Mouse (Mus musculus) forebrain, embryonic 14.5 days (tissue): ENCODE measurements at regions not wholly inside any gene's neighbourhood (a gene's known extent, or its start where the extent isn't known, plus 50 kb on each side); places are given as distances from the start of the nearest gene placed in this dataset.

Experiments used
- ATAC-seq: fragments of 200-750 bp; cut with Nextera tagmentation; 2 replicates; pipeline ENCODE4 v1.8.0; 2017; ENCODE audit warnings: mild to moderate bottlenecking, moderate library complexity
- DNase-seq: peaks from one replicate; pipeline ENCODE4 v3.0.0-alpha.2; 2015; ENCODE audit warnings: low spot score
- H3K27ac ChIP-seq: fragments of 300-500 bp; sonication (generic); 2 replicates; pipeline ENCODE4 v1.5.1; 2014; ENCODE audit warnings: low read depth, mild to moderate bottlenecking, control low read depth, low read length, moderate library complexity
- H3K27me3 ChIP-seq: fragments of 300-500 bp; sonication (generic); replicated peaks from 2 replicates; pipeline ENCODE4 v1.6.1; 2014; ENCODE audit warnings: low read length, control low read depth, mixed read lengths; ENCODE audit not compliant: control insufficient read depth, insufficient read depth
- H3K36me3 ChIP-seq: fragments of 300-500 bp; sonication (generic); 2 replicates; pipeline ENCODE4 v1.6.1; 2014; ENCODE audit warnings: low read length, control low read depth; ENCODE audit not compliant: control insufficient read depth, insufficient read depth
- H3K4me1 ChIP-seq: fragments of 300-500 bp; sonication (generic); 2 replicates; pipeline ENCODE4 v1.6.1; 2014; ENCODE audit warnings: antibody characterized with exemption, low read length, control low read depth; ENCODE audit not compliant: control insufficient read depth, insufficient read depth
- H3K4me2 ChIP-seq: fragments of 300-500 bp; sonication (generic); 2 replicates; pipeline ENCODE4 v1.6.1; 2014; ENCODE audit warnings: mild to moderate bottlenecking, control low read depth, low read length
- H3K4me3 ChIP-seq: fragments of 300-500 bp; sonication (generic); 2 replicates; pipeline ENCODE4 v1.5.1; 2014; ENCODE audit warnings: low read depth, low read length, control low read depth
- H3K9ac ChIP-seq: fragments of 300-500 bp; sonication (generic); 2 replicates; pipeline ENCODE4 v1.6.1; 2014; ENCODE audit warnings: mild to moderate bottlenecking, low read length, control low read depth, moderate library complexity
- H3K9me3 ChIP-seq: fragments of 300-500 bp; sonication (generic); replicated peaks from 2 replicates; pipeline ENCODE4 v1.6.1; 2016; ENCODE audit warnings: low read length, control low read depth, mixed read lengths; ENCODE audit not compliant: control insufficient read depth
- WGBS: fragments of 180-500 bp; shearing (Covaris S2); extraction: QIAGEN DNeasy Blood & Tissue Kit; methylation state at CpG from one replicate; pipeline ENCODE4 v1.1.7; 2014; 5-methylcytosine and 5-hydroxymethylcytosine counted together

DNA sequence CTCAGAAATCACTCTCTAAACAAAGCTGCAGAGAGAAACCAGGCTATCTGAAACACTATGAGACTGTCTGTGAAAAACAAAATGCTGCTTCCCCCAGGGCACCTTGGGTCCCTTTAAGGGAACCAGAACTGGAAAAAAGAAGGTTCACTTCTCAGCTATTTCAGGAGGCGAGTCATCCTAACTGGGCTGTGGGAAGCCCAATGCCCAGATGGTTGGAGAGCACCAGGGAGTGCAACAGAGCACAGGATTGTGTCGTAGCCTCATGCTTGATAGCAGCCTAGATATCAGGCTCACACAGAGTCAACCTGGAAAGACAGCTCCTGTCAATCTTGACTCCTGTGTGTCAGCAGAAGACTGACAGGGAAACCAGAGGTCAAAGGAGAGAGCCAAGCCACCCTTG is 226.1 kb downstream of the Rnf144a start:
- WGBS: 80% methylated on average over 2 of the region's 2 CpGs

DNA sequence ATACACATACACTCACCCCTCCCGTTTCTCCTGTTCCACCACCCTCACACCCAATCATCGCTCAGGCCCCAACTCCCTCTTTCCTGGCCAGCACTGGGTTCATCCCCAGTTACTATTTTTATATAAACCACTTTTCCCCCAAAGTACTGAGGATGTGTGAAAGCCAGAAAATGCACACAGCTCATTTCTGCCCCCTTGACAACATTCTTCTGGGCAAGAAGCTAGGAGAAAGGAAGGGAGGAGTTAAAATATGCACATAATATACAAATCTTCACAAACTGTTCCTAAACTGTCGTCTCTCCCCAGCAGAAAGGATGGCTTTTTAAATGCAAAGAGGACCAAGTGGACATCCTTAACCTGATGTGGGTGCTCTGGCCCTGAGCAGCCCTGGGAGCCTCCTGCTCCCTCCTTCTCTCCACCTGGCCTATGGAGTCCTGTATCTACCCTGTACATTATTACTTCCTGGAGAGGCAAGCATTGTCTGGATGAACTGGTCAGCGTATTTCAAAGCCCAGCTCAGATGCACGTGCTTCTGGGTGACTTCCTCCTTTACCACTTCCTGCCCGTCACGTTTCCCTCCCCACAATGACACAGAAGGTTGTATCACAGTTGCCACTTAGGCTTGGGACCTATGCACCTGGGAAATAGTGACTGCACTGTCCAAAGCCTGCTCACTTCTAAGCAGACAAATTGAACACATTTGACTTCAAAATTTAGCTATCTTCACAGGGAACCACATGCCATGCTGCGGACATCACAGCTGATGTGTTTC is 227.8 kb downstream of the Rnf144a start:
- Histone ChIP-seq H3K9me3 (no peaks in the 10 kb centered on the region), H3K4me2 (no peak overlapping the region), H3K36me3 (no peaks in the 10 kb centered on the region), H3K27ac (no peak overlapping the region), H3K4me1 (0 out of 2 replicates have a peak, but pooled peaks cover 5% of the 10 kb centered on the region), H3K4me3 (no peak overlapping the region), H3K9ac (no peak overlapping the region), H3K27me3 (no peaks in the 10 kb centered on the region)
- WGBS: 89% methylated on average over 8 of the region's 8 CpGs
- no peak for DNase-seq
- no peak for ATAC-seq

More for the DNA sequence above, 226.1 kb downstream of the Rnf144a start:
- H3K4me2 ChIP-seq: no peak overlapping the region
- no peaks in the 10 kb centered on the region for H3K36me3 ChIP-seq
- H3K4me1 ChIP-seq: 0 out of 2 replicates have a peak, but pooled peaks cover 5% of the 10 kb centered on the region
- H3K27me3 ChIP-seq: no peaks in the 10 kb centered on the region
- no peak for DNase-seq
- H3K4me3 ChIP-seq: no peak overlapping the region
- no peak overlapping the region for H3K9ac ChIP-seq
- ATAC-seq: no peak
- no peaks in the 10 kb centered on the region for H3K9me3 ChIP-seq
- H3K27ac ChIP-seq: no peak overlapping the region

DNA sequence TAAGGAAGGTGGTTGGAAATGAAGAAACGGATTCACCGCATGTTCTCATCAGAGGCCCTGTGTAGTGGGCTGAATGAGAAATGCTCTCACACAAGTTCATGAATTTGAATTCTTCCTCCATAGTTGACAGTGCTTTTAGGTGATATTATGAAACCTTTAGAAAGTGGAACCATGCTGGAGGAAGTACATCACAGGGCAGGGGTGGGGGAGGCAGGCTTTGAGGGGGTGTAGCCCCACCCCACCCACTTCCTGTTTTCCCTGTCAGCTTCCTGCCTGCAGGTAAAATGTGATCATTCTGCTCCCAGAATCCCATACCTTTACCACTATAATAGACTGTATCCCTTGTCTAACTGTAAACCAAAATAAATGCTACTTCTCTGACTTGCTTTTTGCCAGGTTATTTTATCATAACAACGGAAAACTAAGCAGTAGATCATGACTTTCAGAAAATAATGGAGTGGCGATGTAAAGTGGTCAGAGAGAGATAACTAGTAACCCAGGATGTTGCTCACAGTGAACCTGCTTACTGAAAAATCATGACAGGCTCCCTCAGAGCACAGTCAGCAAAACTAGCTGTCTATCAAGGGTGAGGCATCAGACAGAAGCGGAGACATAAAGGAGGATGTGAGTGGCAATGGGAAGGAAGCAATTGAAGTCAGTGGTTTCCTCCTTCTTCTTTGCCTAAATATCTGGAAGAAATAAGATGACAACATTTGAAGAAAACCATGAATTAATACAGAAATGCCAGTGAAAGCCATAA is 230.2 kb downstream of the Rnf144a start:
- Histone ChIP-seq H3K9me3 (no peaks in the 10 kb centered on the region), H3K27me3 (no peaks in the 10 kb centered on the region), H3K4me2 (no peak overlapping the region), H3K9ac (no peak overlapping the region), H3K4me1 (no peaks in the 10 kb centered on the region; the same call in 1 of the 2 replicates), H3K27ac (no peak overlapping the region), H3K4me3 (no peak overlapping the region), H3K36me3 (no peaks in the 10 kb centered on the region)
- 95% methylated on average over 5 of the region's 5 CpGs for WGBS
- ATAC-seq (no peak), DNase-seq (no peak)

DNA sequence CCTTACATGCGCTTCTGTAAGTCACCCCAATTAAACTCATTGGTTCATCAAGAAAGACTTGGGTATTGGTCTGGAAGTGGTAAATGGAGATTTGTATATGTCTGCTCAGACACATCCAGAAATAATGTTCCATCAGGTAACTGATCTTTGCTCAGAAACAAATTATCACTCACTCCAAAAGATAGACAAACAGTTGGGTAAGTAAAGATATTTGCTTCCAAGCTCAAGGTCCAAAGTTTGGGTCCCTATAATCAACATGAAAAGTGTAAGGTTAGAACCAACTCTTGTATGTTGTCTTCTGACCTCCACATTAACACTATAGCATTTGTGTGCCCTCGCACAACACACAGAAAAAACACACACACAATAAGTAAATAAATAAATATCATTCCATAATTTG is 232.0 kb downstream of the Rnf144a start:
- Histone ChIP-seq H3K4me2 (no peak overlapping the region), H3K27me3 (no peaks in the 10 kb centered on the region), H3K27ac (no peak overlapping the region), H3K4me1 (no peaks in the 10 kb centered on the region; the same call in 1 of the 2 replicates), H3K36me3 (no peaks in the 10 kb centered on the region), H3K4me3 (no peak overlapping the region), H3K9ac (no peak overlapping the region), H3K9me3 (no peaks in the 10 kb centered on the region)
- WGBS: 91% methylated on average over 2 of the region's 2 CpGs
- DNase-seq (no peak), ATAC-seq (no peak)

DNA sequence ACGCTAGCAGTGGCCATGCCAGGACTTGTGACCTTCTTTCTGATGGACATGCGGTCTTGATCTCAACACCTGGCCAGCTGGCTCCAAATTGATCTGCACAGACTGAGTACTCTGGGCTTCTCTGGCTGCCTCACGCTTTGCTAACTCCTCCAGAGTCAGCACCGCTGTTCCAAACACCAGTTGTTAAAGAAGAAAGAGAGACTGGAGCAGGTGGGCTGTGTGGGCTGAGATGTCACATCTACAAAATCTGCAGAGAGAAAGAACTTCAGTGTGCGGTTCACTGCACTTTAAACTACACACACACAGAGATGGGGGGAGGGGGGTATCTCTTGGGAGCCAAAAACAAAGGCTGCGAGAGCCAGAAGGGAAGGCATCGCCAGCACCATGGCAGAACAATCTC is 234.2 kb downstream of the Rnf144a start:
- Histone ChIP-seq H3K4me2 (no peak overlapping the region), H3K9me3 (no peaks in the 10 kb centered on the region), H3K4me1 (no peaks in the 10 kb centered on the region; the same call in 1 of the 2 replicates), H3K27ac (no peak overlapping the region), H3K27me3 (no peaks in the 10 kb centered on the region), H3K36me3 (no peaks in the 10 kb centered on the region), H3K4me3 (no peak overlapping the region), H3K9ac (no peak overlapping the region)
- DNase-seq (no peak), ATAC-seq (no peak)
- 72% methylated on average over 7 of the region's 7 CpGs for WGBS

DNA sequence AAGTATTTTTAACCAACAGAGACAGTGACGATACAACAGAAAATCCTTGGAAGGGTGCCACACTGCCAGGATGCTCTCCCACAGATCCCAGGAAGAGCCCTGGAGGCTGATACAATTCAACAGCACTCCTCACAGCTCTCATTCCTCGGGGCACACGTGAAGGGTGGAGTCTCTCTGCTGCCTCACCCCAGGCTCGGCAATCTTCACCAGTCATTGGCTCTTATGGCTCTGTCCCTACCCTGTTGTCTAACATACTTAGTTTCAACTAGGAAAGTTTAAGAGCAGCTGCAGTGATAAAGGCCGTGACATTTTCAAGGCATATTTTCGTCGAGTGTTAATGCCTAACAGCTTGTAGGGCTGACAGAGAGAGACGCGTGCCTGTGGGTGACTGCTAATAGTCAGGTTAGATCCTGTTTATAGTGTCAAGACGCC is 238.8 kb downstream of the Rnf144a start:
- no peak overlapping the region for H3K9ac ChIP-seq
- no peak for ATAC-seq
- no peaks in the 10 kb centered on the region for H3K36me3 ChIP-seq
- H3K4me1 ChIP-seq: no peaks in the 10 kb centered on the region; the same call in 1 of the 2 replicates
- H3K27me3 ChIP-seq: no peaks in the 10 kb centered on the region
- no peak overlapping the region for H3K4me3 ChIP-seq
- no peaks in the 10 kb centered on the region for H3K9me3 ChIP-seq
- no peak overlapping the region for H3K4me2 ChIP-seq
- no peak overlapping the region for H3K27ac ChIP-seq
- no peak for DNase-seq
- WGBS: 71% methylated on average over 10 of the region's 10 CpGs

DNA sequence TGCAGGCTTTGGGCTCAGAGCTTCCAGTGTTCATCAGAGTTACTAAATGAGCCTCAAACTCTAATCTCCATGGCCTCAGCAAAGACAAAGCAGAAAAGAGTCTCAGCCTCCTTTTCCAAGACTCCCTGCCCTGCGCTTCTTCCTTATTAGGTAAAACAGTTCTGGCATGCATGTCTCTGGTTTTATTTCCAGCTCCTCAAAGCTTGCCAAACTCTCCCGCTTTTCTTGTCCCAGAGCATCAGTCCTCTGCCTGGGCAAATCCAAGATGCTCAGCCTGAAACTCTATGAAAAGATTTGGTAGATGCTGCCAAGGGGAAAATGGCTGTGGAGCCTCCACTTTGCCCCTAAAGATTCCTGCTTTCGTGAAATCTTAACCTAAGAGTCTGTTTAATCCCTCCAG is 251.6 kb downstream of the Rnf144a start:
- DNase-seq (no peak), ATAC-seq (no peak)
- H3K27ac ChIP-seq: no peak overlapping the region
- H3K27me3 ChIP-seq: no peaks in the 10 kb centered on the region
- 78% methylated on average over 3 of the region's 3 CpGs for WGBS
- H3K9me3 ChIP-seq: no peaks in the 10 kb centered on the region
- H3K4me1 ChIP-seq: no peaks in the 10 kb centered on the region
- H3K4me2 ChIP-seq: no peak overlapping the region
- no peak overlapping the region for H3K4me3 ChIP-seq
- no peaks in the 10 kb centered on the region for H3K36me3 ChIP-seq
- no peak overlapping the region for H3K9ac ChIP-seq

DNA sequence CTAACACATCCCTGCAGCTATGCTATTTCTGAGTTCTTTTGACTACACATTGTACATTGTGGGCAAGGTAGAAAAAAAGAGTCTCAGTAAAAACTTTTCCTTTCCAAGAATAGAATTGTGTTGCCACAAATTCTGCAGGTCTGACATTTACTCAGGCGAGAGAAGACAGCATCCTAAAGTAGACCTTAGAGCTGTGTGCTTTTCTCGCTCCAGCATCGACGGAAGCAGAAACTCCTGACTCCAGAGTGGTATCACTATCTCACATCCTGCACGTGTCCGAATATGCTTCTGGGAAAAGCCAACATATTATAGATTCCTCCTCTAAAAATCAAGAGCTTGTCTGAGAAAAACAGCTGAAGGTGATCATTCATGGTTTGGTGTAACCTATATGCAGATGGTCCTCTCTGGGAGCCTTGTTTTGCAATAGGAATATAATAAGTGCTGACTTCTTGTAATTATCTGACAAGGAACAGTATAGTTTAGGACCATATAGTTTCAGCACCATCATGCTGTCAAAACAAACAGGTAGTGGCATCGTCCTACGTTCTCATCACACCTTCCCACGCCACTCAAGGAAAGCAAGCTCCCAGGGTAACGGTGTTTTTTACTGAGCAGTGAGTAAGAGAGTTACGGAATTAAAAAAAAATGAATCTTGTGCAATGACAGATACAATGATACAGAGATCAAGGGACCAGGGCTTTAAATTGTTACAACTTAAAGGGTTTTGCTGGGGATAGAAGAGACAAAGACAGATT is 254.0 kb downstream of the Rnf144a start:
- ATAC-seq (no peak), DNase-seq (no peak)
- no peak overlapping the region for H3K9ac ChIP-seq
- no peak overlapping the region for H3K27ac ChIP-seq
- no peaks in the 10 kb centered on the region for H3K27me3 ChIP-seq
- no peak overlapping the region for H3K4me2 ChIP-seq
- WGBS: 93% methylated on average over 11 of the region's 11 CpGs
- H3K4me3 ChIP-seq: no peak overlapping the region
- no peaks in the 10 kb centered on the region for H3K4me1 ChIP-seq
- no peaks in the 10 kb centered on the region for H3K9me3 ChIP-seq
- no peaks in the 10 kb centered on the region for H3K36me3 ChIP-seq
